Mouse (Mus musculus) MEL (cell line): ENCODE measurements at regions not wholly inside any gene's neighbourhood (a gene's known extent, or its start where the extent isn't known, plus 50 kb on each side); places are given as distances from the start of the nearest gene placed in this dataset.

Experiments
- DNase-seq: peaks from one replicate; pipeline ENCODE4 v3.0.0; 2011; ENCODE audit warnings: low read depth, low spot score
- H3K27ac ChIP-seq: 2 replicates; pipeline ENCODE4 v1.5.1; 2012; ENCODE audit warnings: low read depth, mild to moderate bottlenecking, control low read depth, low read length, moderate library complexity; ENCODE audit not compliant: control insufficient read depth
- H3K27me3 ChIP-seq, 2 experiments: fragments of 150-350 bp in 1 of 2; sonication (generic) in 1 of 2; 2 replicates each; pipeline ENCODE4 v1.6.1; 2012; ENCODE audit warnings: low read length in 2 of 2, mild to moderate bottlenecking in 2 of 2, improper control_type of control experiment in 1 of 2, moderate library complexity in 1 of 2; ENCODE audit not compliant: insufficient read depth in 2 of 2, control insufficient read depth in 1 of 2
- H3K36me3 ChIP-seq, 2 experiments: 2 replicates each; pipeline ENCODE4 v1.6.1; 2012 to 2014; ENCODE audit warnings: low read length in 2 of 2, improper control_type of control experiment in 1 of 2, inconsistent platforms in 1 of 2, mild to moderate bottlenecking in 1 of 2; ENCODE audit not compliant: insufficient read depth in 2 of 2, control insufficient read depth in 1 of 2
- H3K4me1 ChIP-seq, 2 experiments: fragments of 150-350 bp in 1 of 2; sonication (generic) in 1 of 2; 2 replicates each; pipeline ENCODE4 v1.6.1; 2012; ENCODE audit warnings: low read length in 2 of 2, improper control_type of control experiment in 1 of 2, mild to moderate bottlenecking in 1 of 2; ENCODE audit not compliant: insufficient read depth in 2 of 2, control insufficient read depth in 1 of 2
- H3K4me3 ChIP-seq, 2 experiments: fragments of 150-350 bp in 1 of 2; sonication (generic) in 1 of 2; 2 replicates each; pipeline ENCODE4 v1.5.1; 2012; ENCODE audit warnings: low read depth in 2 of 2, low read length in 2 of 2, mild to moderate bottlenecking in 2 of 2, moderate library complexity in 2 of 2, control low read depth in 1 of 2, improper control_type of control experiment in 1 of 2; ENCODE audit not compliant: control insufficient read depth in 1 of 2, insufficient read depth in 1 of 2
- H3K79me2 ChIP-seq: 2 replicates; pipeline ENCODE4 v1.6.1; 2012; ENCODE audit warnings: mild to moderate bottlenecking, low read length, moderate library complexity; ENCODE audit not compliant: control insufficient read depth, poor library complexity, insufficient read depth
- H3K9ac ChIP-seq: 2 replicates; pipeline ENCODE4 v1.6.1; 2012; ENCODE audit warnings: low read depth, mild to moderate bottlenecking, control low read depth, low read length, moderate library complexity; ENCODE audit not compliant: control insufficient read depth, poor library complexity, severe bottlenecking
- H3K9me3 ChIP-seq: fragments of 150-350 bp; sonication (generic); replicated peaks from 2 replicates; pipeline ENCODE4 v1.6.1; 2012; ENCODE audit warnings: mild to moderate bottlenecking, low read length, improper control_type of control experiment, moderate library complexity; ENCODE audit not compliant: insufficient read depth
- CHD1 ChIP-seq: IDR thresholded peaks from 2 replicates; pipeline ENCODE4 v1.6.1; 2012; ENCODE audit warnings: low read depth, mild to moderate bottlenecking, inconsistent platforms, low read length, improper control_type of control experiment
- CHD2 ChIP-seq: IDR thresholded peaks from 2 replicates; pipeline ENCODE4 v1.6.1; 2011; ENCODE audit warnings: low read length, improper control_type of control experiment
- CTCF ChIP-seq, 3 experiments: IDR thresholded peaks in 2 of 3; conservative IDR thresholded peaks in 1 of 3; 2 replicates each; pipeline ENCODE4 v1.5.1; 2011 to 2012; ENCODE audit warnings: low read length in 3 of 3, low read depth in 2 of 3, mild to moderate bottlenecking in 2 of 3, improper control_type of control experiment in 1 of 3, inconsistent platforms in 1 of 3, mixed read lengths in 1 of 3, moderate library complexity in 1 of 3; ENCODE audit not compliant: control insufficient read depth in 1 of 3, insufficient read depth in 1 of 3, poor library complexity in 1 of 3, severe bottlenecking in 1 of 3
- E2F4 ChIP-seq: IDR thresholded peaks from 2 replicates; pipeline ENCODE4 v1.6.1; 2011; ENCODE audit warnings: low read depth, low read length, improper control_type of control experiment, borderline replicate concordance
- EP300 ChIP-seq, 2 experiments: IDR thresholded peaks; 2 replicates each; pipeline ENCODE4 v1.6.1; 2011; ENCODE audit warnings: improper control_type of control experiment in 2 of 2, low read length in 2 of 2, low read depth in 1 of 2, mild to moderate bottlenecking in 1 of 2
- GABPA ChIP-seq: IDR thresholded peaks from 2 replicates; pipeline ENCODE4 v1.6.1; 2012; ENCODE audit warnings: low read depth, mild to moderate bottlenecking, inconsistent platforms, low read length, improper control_type of control experiment, moderate library complexity
- GATA1 ChIP-seq: IDR thresholded peaks from 2 replicates; pipeline ENCODE4 v1.6.1; 2011; ENCODE audit warnings: low read depth, low read length, improper control_type of control experiment
- JUND ChIP-seq: IDR thresholded peaks from 2 replicates; pipeline ENCODE4 v1.6.1; 2011; ENCODE audit warnings: low read depth, mild to moderate bottlenecking, improper control_type of control experiment, low read length
- MAX ChIP-seq: IDR thresholded peaks from 2 replicates; pipeline ENCODE4 v1.6.1; 2011; ENCODE audit warnings: low read length, improper control_type of control experiment
- MAZ ChIP-seq: IDR thresholded peaks from 2 replicates; pipeline ENCODE4 v1.6.1; 2012; ENCODE audit warnings: low read depth, mild to moderate bottlenecking, inconsistent platforms, low read length, improper control_type of control experiment
- MEF2A ChIP-seq: IDR thresholded peaks from 2 replicates; pipeline ENCODE4 v1.6.1; 2014; ENCODE audit warnings: low read depth, mild to moderate bottlenecking, inconsistent platforms, low read length, improper control_type of control experiment; ENCODE audit not compliant: poor library complexity, insufficient replicate concordance, severe bottlenecking; ENCODE audit errors: extremely low read depth
- NRF1 ChIP-seq: IDR thresholded peaks from 2 replicates; pipeline ENCODE4 v1.6.1; 2014; ENCODE audit warnings: low read depth, mild to moderate bottlenecking, inconsistent platforms, low read length, improper control_type of control experiment, moderate library complexity; ENCODE audit not compliant: poor library complexity, insufficient read depth, severe bottlenecking
- POLR2AphosphoS2 ChIP-seq: IDR thresholded peaks from 2 replicates; pipeline ENCODE4 v1.6.1; 2011; ENCODE audit warnings: low read length, improper control_type of control experiment
- POLR2AphosphoS5 ChIP-seq: IDR thresholded peaks from 2 replicates; pipeline ENCODE4 v1.6.1; 2012; ENCODE audit warnings: low read depth, borderline replicate concordance, mild to moderate bottlenecking, inconsistent platforms, low read length, moderate library complexity, mixed read lengths
- RCOR1 ChIP-seq: IDR thresholded peaks from 2 replicates; pipeline ENCODE4 v1.6.1; 2012; ENCODE audit warnings: low read depth, mild to moderate bottlenecking, inconsistent platforms, low read length, improper control_type of control experiment
- USF2 ChIP-seq, 2 experiments: IDR thresholded peaks; 2 replicates each; pipeline ENCODE4 v1.6.1; 2011 to 2012; ENCODE audit warnings: improper control_type of control experiment in 2 of 2, low read length in 2 of 2, borderline replicate concordance in 1 of 2, inconsistent platforms in 1 of 2, low read depth in 1 of 2, mild to moderate bottlenecking in 1 of 2; ENCODE audit not compliant: insufficient read depth in 1 of 2
- ZC3H11A ChIP-seq: IDR thresholded peaks from 2 replicates; pipeline ENCODE4 v1.6.1; 2012; ENCODE audit warnings: low read depth, mild to moderate bottlenecking, inconsistent platforms, low read length, improper control_type of control experiment
- ZNF384 ChIP-seq: IDR thresholded peaks from 2 replicates; pipeline ENCODE4 v1.6.1; 2012; ENCODE audit warnings: low read depth, mild to moderate bottlenecking, inconsistent platforms, low read length, improper control_type of control experiment

DNA sequence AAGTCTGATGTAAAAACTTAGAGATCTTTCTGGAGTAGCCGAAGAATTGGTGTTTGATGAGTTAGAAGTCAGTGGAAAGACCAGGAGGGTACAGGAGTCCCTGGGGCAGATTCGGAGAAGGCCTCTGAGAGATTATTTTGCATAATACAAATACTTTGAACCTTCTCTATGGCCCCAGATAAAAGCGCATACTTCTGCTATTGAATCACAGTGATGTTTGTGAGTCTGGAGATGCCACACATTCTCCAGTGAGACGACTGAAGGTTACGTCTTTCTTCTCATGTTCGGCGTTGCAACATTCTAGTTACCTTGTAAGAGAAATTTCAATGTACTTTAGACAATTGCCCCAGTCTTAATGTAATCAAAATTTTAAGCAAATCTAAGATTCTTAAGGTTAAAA, 107.9 kb downstream of the Gm11146 start:
- H3K9me3 ChIP-seq: no peaks in the 10 kb centered on the region
- no peak overlapping the region for H3K27ac ChIP-seq
- H3K4me1 ChIP-seq: no peaks in the 10 kb centered on the region

GRCm38 (mm10) chr16:77488155-77488554, 113.7 kb downstream of the Gm11146 start:
- no peaks in the 10 kb centered on the region for H3K27me3 ChIP-seq
- no peak overlapping the region for H3K4me3 ChIP-seq
- no peaks in the 10 kb centered on the region for H3K4me1 ChIP-seq
- H3K9ac ChIP-seq: no peak overlapping the region
- TF ChIP-seq CHD1 (no peak), JUND (no peak), USF2 (IDR thresholded peaks at IDR 0.05; ENCODE audit: borderline replicate concordance in 1 of 2, insufficient read depth in 1 of 2, low read depth in 1 of 2, low read length in 2 of 2) (no peak), NRF1 (no peak), MEF2A (no peak), CHD2 (no peak), POLR2AphosphoS2 (no peak)
- H3K36me3 ChIP-seq: no peaks in the 10 kb centered on the region
- H3K27ac ChIP-seq: no peak overlapping the region
- no peaks in the 10 kb centered on the region for H3K9me3 ChIP-seq
- no peaks in the 10 kb centered on the region for H3K79me2 ChIP-seq
- DNase-seq: no peak

More for the DNA sequence above, 107.9 kb downstream of the Gm11146 start:
- Histone ChIP-seq H3K4me3 (no peak overlapping the region), H3K36me3 (no peaks in the 10 kb centered on the region), H3K79me2 (no peaks in the 10 kb centered on the region), H3K9ac (no peak overlapping the region), H3K27me3 (no peaks in the 10 kb centered on the region)
- no peak for TF ChIP-seq CHD2
- no peak for TF ChIP-seq EP300 (IDR thresholded peaks at IDR 0.05; ENCODE audit: low read depth in 1 of 2, low read length in 2 of 2)
- no peak for TF ChIP-seq RCOR1
- no peak for TF ChIP-seq POLR2AphosphoS5
- TF ChIP-seq NRF1: no peak
- TF ChIP-seq MAX: no peak
- no peak for TF ChIP-seq CTCF (IDR thresholded peaks at IDR 0.05 in 2 of 3, conservative IDR thresholded peaks at IDR 0.05 in 1 of 3; ENCODE audit: control insufficient read depth in 1 of 3, insufficient read depth in 1 of 3, low read depth in 2 of 3, low read length in 3 of 3, poor library complexity in 1 of 3, severe bottlenecking in 1 of 3)
- TF ChIP-seq E2F4: no peak
- no peak for TF ChIP-seq USF2 (IDR thresholded peaks at IDR 0.05; ENCODE audit: borderline replicate concordance in 1 of 2, insufficient read depth in 1 of 2, low read depth in 1 of 2, low read length in 2 of 2)
- no peak for TF ChIP-seq MAZ
- no peak for TF ChIP-seq GATA1
- TF ChIP-seq ZC3H11A: no peak
- TF ChIP-seq GABPA: no peak
- no peak for TF ChIP-seq ZNF384
- no peak for DNase-seq
